Mouse (Mus musculus): ENCODE measurements around the gene Mettl8. TPM values are rescaled to one million over a fixed set of nuclear protein-coding genes. Genes with fewer than 3 reads are reported as not detected.

Gene Mettl8
- polyA plus RNA-seq (2015; fragmentation: Nextera tagmentation; extraction: Ambion mirVana), result 13.8 and 15.6 TPM in 2 replicates

DNA sequence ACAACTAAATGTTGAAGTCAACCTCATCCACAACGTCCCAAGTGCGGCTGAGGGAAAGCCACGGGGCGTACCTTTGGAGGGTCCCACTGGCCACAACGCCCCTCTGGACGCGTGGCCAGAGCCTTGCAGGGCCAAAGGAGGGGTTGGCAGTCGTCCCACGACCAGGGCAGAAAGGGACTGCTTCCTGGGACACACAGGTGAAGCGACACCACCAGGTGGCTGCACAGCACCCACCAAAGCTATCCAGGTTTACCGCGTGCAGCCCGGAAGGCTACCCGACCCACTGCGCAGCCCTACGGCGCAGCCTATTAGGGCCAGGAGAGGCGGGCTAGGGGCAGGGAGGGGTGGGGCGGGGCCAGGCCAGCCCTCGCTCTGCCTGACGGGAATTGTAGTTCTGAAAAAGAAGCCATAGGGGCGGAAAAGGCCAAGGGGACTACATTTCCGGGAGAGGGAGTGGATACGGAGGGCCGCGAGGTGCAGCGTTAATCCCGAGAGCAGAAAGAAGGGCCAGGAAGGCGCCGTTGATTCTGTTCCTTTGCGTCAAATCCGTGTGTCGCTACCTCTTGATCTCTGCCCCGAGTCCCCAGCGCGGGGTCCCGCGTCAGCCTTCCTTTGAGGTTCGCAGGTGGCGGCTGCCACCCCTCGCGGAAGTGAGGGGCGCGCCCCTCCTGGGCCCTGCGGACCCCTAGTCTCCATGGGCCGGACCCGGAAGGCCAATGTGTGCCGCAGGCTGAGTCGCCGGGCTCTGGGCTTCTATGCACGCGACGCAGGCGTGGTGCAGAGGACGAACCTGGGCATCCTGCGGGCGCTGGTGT, at the start of gene Mettl8, which contains the start of gene Dcaf17:
TSS of gene Mettl8 (minus strand) at position 284 of the 815 bp plus-strand sequence.
TSS of gene Dcaf17 (plus strand) at position 29 of the 815 bp plus-strand sequence.
- H3K27ac ChIP-seq (ENCODE audit: low read length), result peak within 1 kb of the TSS; percentile 98
- H3K36me3 ChIP-seq (ENCODE audit: control insufficient read depth, insufficient read depth, low read length), result peaks cover 2% of the 10 kb centered on the region; the same call in 1 of the 2 replicates
- no peaks in the 10 kb centered on the region for H3K27me3 ChIP-seq (replicated peaks; ENCODE audit: control insufficient read depth, insufficient read depth, low read length)
- peak within 1 kb of the TSS; percentile 95 for H3K9ac ChIP-seq (ENCODE audit: low read depth, low read length)
- H3K4me2 ChIP-seq (ENCODE audit: low read depth, low read length), result peak within 1 kb of the TSS; percentile 67
- peak within 1 kb of the TSS; percentile 91 for H3K4me3 ChIP-seq (ENCODE audit: low read length)
- 0% methylated on average over 57 of the region's 57 CpGs for WGBS
- no peaks in the 10 kb centered on the region for H3K9me3 ChIP-seq (ENCODE audit: control insufficient read depth, low read length)
- peak; percentile 99 for ATAC-seq
- 0 out of 2 replicates have a peak, but pooled peaks cover 7% of the 10 kb centered on the region for H3K4me1 ChIP-seq (ENCODE audit: control insufficient read depth, insufficient read depth, low read length)

DNA sequence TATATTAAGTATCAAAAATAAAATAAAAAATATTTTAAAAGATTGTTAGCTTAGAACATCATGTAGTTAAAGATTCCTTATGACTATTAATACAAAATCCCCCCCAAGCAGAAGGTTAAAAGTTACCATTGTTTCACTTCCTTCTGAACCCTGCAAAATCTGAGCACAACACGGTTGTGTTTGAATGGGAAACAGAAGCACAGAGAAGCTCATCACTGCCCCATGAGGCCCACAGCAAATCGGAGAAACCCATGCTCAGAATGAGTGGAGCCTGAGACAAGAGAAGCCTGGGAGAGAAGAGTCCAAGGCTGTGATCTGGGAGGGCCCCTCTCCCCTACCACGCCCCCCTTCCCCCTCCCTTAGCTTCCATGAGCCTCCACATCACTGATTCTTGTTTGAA, 49.3 kb upstream of the Mettl8 start:
- Histone ChIP-seq H3K36me3 (ENCODE audit: control insufficient read depth, insufficient read depth, low read length) (no peaks in the 10 kb centered on the region), H3K27me3 (replicated peaks; ENCODE audit: control insufficient read depth, insufficient read depth, low read length) (no peaks in the 10 kb centered on the region), H3K4me2 (ENCODE audit: low read depth, low read length) (no peak overlapping the region), H3K9ac (ENCODE audit: low read depth, low read length) (no peak overlapping the region), H3K4me3 (ENCODE audit: low read length) (no peak overlapping the region), H3K4me1 (ENCODE audit: control insufficient read depth, insufficient read depth, low read length) (no peaks in the 10 kb centered on the region), H3K27ac (ENCODE audit: low read length) (no peak overlapping the region), H3K9me3 (ENCODE audit: control insufficient read depth, low read length) (no peaks in the 10 kb centered on the region)
- ATAC-seq, result no peak
- WGBS, result 54% methylated on average over 3 of the region's 3 CpGs

DNA sequence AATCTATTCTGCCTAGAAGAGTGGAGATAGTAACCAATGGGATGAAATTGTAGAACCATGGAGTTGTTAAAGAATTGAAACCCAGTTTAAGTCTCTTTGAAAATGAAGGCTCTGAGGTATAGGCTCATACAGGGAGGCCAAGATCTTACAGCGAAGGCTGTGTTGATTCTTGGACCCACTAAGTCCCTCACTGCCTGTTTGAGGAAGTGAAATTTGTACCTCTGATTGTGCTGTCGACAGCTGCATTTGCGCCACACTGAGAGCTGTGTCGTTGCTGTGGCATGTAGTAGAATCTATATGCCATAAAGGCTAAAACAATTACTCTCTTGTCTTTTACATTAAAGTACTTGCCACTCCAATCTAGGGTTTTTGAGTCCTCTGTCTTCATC, 47.9 kb upstream of the Mettl8 start:
- ATAC-seq, result no peak
- no peaks in the 10 kb centered on the region for H3K9me3 ChIP-seq (ENCODE audit: control insufficient read depth, low read length)
- WGBS, result 79% methylated on average over 4 of the region's 4 CpGs

DNA sequence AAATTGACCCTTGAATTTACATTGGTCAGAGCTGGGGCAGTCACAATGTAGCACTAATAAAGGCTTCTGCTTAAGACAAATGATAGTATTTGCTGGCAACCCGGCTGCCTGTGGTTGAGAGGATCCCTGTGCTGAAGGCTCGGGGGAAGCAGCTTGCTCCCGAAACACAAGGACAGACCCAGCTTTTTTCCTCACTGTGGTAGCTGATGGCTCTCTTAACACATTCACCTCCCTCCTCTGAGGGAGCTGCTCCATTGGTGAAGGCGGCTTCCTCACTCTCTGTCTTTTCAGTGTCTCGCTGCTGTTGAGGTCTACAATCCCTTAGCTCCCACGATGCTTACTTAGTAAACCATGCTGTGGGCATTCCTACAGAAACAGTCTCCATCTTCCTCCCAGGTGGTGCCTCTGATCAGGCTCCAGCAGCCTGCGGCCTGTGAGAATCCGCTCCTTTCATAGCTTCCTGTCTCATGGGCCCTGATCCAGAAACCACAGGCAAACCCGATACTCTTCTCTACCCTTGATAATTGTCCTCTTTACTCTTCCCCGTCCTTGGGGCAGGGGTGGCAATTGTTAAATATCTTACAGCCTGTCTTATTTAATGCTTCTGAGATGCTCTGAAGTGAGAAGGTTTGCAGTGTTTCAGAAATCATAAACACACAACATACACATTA, 47.4 kb upstream of the Mettl8 start:
- no peak overlapping the region for H3K27ac ChIP-seq (ENCODE audit: low read length)
- H3K36me3 ChIP-seq (ENCODE audit: control insufficient read depth, insufficient read depth, low read length), result no peaks in the 10 kb centered on the region
- no peaks in the 10 kb centered on the region for H3K4me1 ChIP-seq (ENCODE audit: control insufficient read depth, insufficient read depth, low read length)
- H3K9me3 ChIP-seq (ENCODE audit: control insufficient read depth, low read length), result no peaks in the 10 kb centered on the region
- H3K27me3 ChIP-seq (replicated peaks; ENCODE audit: control insufficient read depth, insufficient read depth, low read length), result no peaks in the 10 kb centered on the region
- H3K4me3 ChIP-seq (ENCODE audit: low read length), result no peak overlapping the region
- H3K9ac ChIP-seq (ENCODE audit: low read depth, low read length), result no peak overlapping the region
- ATAC-seq, result no peak
- no peak overlapping the region for H3K4me2 ChIP-seq (ENCODE audit: low read depth, low read length)
- 77% methylated on average over 10 of the region's 10 CpGs for WGBS

More for the DNA sequence above, 47.9 kb upstream of the Mettl8 start:
- Histone ChIP-seq H3K4me3 (ENCODE audit: low read length) (no peak overlapping the region), H3K27me3 (replicated peaks; ENCODE audit: control insufficient read depth, insufficient read depth, low read length) (no peaks in the 10 kb centered on the region), H3K36me3 (ENCODE audit: control insufficient read depth, insufficient read depth, low read length) (no peaks in the 10 kb centered on the region), H3K9ac (ENCODE audit: low read depth, low read length) (no peak overlapping the region), H3K27ac (ENCODE audit: low read length) (no peak overlapping the region), H3K4me2 (ENCODE audit: low read depth, low read length) (no peak overlapping the region), H3K4me1 (ENCODE audit: control insufficient read depth, insufficient read depth, low read length) (no peaks in the 10 kb centered on the region)

DNA sequence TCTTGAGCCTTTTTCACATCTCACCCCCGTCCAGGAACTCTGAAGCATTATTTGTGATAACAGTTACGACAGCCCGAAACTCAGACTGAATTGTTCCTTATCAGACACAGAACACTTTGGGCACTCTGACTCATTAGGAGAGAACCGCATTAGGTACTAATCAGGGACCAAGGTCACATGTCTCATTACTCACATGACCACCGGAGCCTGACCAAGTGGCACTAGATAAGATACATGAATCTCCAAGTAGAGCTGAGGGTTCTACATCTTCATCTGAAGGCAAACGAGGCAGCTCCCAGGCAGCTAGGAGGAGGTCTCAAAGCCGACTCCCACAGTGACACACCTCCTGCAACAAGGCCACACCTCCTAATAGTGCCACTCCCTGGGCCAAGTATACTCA, 40.8 kb upstream of the Mettl8 start:
- no peak overlapping the region for H3K4me3 ChIP-seq (ENCODE audit: low read length)
- 59% methylated on average over 7 of the region's 7 CpGs for WGBS
- H3K27ac ChIP-seq (ENCODE audit: low read length), result no peak overlapping the region
- no peaks in the 10 kb centered on the region for H3K36me3 ChIP-seq (ENCODE audit: control insufficient read depth, insufficient read depth, low read length)
- no peaks in the 10 kb centered on the region for H3K27me3 ChIP-seq (replicated peaks; ENCODE audit: control insufficient read depth, insufficient read depth, low read length)
- H3K9ac ChIP-seq (ENCODE audit: low read depth, low read length), result no peak overlapping the region
- H3K4me1 ChIP-seq (ENCODE audit: control insufficient read depth, insufficient read depth, low read length), result no peaks in the 10 kb centered on the region
- H3K4me2 ChIP-seq (ENCODE audit: low read depth, low read length), result no peak overlapping the region
- ATAC-seq, result peak; percentile 83
- no peaks in the 10 kb centered on the region for H3K9me3 ChIP-seq (ENCODE audit: control insufficient read depth, low read length)

DNA sequence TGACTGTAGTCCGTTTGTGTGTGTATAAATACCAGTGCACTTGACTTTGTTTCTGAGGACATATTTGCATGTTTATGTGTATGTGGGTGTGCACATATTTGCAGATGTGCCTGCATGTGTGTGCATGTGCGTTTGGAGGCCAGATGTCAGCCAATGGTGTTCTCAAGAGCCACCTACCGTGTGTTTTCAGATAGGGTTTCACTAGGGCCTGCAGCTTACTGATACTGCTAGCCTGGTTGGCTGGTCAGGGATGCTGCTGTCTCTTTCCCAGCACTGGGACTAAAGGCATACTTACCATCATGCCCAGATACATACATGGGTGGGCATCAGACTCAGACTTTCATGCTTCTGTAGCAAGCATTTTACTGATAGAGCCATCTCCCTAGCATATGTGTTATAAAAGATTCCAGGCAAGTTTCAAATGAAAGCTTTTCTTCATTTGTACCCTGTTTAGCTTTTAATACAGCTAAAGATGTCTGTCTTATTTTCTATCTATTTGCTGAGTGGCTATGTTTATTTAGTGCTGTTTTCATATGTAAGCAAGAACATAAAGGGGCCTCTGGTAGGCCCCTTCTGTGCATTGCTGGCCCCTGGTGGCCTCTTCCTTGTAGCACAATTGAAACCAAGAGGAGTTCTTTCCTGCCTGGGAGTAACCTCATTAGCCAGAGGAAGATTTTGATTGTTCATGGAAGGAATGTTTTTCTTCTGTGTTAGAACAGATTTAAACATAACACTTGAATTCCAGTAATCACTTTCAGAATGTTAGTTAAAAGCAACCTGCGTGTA, 35.5 kb upstream of the Mettl8 start:
- peaks cover 4% of the 10 kb centered on the region; the same call in 1 of the 2 replicates for H3K36me3 ChIP-seq (ENCODE audit: control insufficient read depth, insufficient read depth, low read length)
- ATAC-seq, result no peak
- H3K4me3 ChIP-seq (ENCODE audit: low read length), result no peak overlapping the region
- no peaks in the 10 kb centered on the region for H3K4me1 ChIP-seq (ENCODE audit: control insufficient read depth, insufficient read depth, low read length)
- H3K27ac ChIP-seq (ENCODE audit: low read length), result no peak overlapping the region
- H3K27me3 ChIP-seq (replicated peaks; ENCODE audit: control insufficient read depth, insufficient read depth, low read length), result no peaks in the 10 kb centered on the region
- H3K9me3 ChIP-seq (ENCODE audit: control insufficient read depth, low read length), result no peaks in the 10 kb centered on the region
- H3K4me2 ChIP-seq (ENCODE audit: low read depth, low read length), result no peak overlapping the region
- 80% methylated on average over 4 of the region's 4 CpGs for WGBS
- no peak overlapping the region for H3K9ac ChIP-seq (ENCODE audit: low read depth, low read length)

DNA sequence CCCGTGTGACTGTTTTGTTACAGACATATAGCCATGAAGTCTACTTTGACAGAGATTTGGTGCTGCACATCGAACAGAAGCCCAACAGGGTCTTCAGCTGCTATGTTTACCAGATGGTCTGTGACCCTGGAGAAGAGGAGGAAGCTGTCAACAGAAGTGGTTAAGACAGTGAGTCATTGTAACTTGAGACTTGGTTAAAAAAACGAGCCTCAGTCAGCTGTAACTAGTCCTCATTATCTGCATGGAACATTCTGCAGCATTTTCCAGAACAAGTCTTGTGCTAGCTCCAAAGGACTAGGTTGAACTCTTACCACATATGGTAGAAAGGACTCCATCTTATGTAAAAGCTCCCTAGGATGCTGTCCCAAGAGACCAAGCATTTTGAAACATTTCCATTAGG, 34.4 kb upstream of the Mettl8 start:
- no peaks in the 10 kb centered on the region for H3K27me3 ChIP-seq (replicated peaks; ENCODE audit: control insufficient read depth, insufficient read depth, low read length)
- no peak for ATAC-seq
- 63% methylated on average over 3 of the region's 3 CpGs for WGBS
- H3K9ac ChIP-seq (ENCODE audit: low read depth, low read length), result no peak overlapping the region
- H3K27ac ChIP-seq (ENCODE audit: low read length), result no peak overlapping the region
- H3K4me3 ChIP-seq (ENCODE audit: low read length), result no peak overlapping the region
- no peaks in the 10 kb centered on the region for H3K4me1 ChIP-seq (ENCODE audit: control insufficient read depth, insufficient read depth, low read length)
- H3K4me2 ChIP-seq (ENCODE audit: low read depth, low read length), result no peak overlapping the region
- H3K9me3 ChIP-seq (ENCODE audit: control insufficient read depth, low read length), result no peaks in the 10 kb centered on the region
- H3K36me3 ChIP-seq (ENCODE audit: control insufficient read depth, insufficient read depth, low read length), result peaks cover 4% of the 10 kb centered on the region; the same call in 1 of the 2 replicates

DNA sequence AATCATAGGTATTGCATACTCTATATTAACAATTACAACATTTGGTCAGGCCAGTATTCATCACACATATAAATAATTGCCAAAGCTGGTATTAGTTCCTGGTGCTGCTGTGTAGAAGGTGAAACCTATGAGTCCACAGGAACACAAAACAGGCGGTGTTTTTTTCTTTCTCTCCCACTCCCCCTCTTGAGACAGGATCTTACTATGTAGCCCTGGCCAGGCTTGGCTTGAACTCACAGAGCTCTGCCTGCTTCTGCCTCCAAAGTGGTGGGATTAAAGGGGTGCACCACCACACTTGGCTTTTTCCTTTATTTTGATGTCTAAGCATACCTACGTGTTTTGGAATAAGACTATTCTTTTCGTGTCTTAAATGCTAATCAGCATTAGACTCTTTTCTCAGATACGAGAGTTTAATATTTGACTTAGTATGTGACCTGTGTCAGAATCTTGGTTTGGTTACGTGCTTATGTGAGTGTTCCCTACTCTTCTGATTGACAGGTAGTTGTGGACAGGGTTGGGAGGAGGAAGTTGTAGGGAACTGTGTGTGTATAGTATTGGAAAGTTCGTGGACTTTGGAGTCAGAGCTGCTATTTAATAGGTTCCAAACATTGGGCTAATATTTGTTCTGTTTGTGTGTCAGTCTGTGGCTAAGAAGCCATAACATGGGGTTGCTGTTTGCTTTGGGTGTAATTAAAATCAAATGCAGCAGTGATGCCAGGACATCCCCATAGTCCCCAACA, 28.2 kb upstream of the Mettl8 start:
- ATAC-seq, result peak; percentile 99
- H3K27ac ChIP-seq (ENCODE audit: low read length), result peak overlapping the region; percentile 80
- WGBS, result 71% methylated on average over 6 of the region's 6 CpGs
- H3K27me3 ChIP-seq (replicated peaks; ENCODE audit: control insufficient read depth, insufficient read depth, low read length), result no peaks in the 10 kb centered on the region
- no peak overlapping the region for H3K4me3 ChIP-seq (ENCODE audit: low read length)
- no peaks in the 10 kb centered on the region for H3K36me3 ChIP-seq (ENCODE audit: control insufficient read depth, insufficient read depth, low read length)
- H3K4me1 ChIP-seq (ENCODE audit: control insufficient read depth, insufficient read depth, low read length), result no peaks in the 10 kb centered on the region
- no peak overlapping the region for H3K9ac ChIP-seq (ENCODE audit: low read depth, low read length)
- H3K9me3 ChIP-seq (ENCODE audit: control insufficient read depth, low read length), result no peaks in the 10 kb centered on the region
- H3K4me2 ChIP-seq (ENCODE audit: low read depth, low read length), result 0 out of 2 replicates have a peak overlapping the region, but pooled peaks have one; percentile 12

Measured in intestine, embryonic 16.5 days (tissue).